Mouse (Mus musculus) heart, embryonic 13.5 days (tissue): ENCODE results near the gene Myom3. TPM values are rescaled to one million over a fixed set of nuclear protein-coding genes. Genes with fewer than 3 reads are reported as not detected.

Source experiments
- ATAC-seq: fragments of 200-750 bp; cut with Nextera tagmentation; 2 replicates; pipeline ENCODE4 v1.8.0; 2017; ENCODE audit warnings: moderate TSS enrichment; ENCODE audit not compliant: insufficient number of reproducible peaks, low FRiP score, low TSS enrichment; ENCODE audit errors: extremely low read depth
- H3K27ac ChIP-seq: fragments of 300-500 bp; sonication (generic); replicated peaks from 2 replicates; pipeline ENCODE4 v1.5.1; 2015; ENCODE audit warnings: moderate library complexity, mild to moderate bottlenecking, inconsistent platforms
- H3K27me3 ChIP-seq: fragments of 300-500 bp; sonication (generic); replicated peaks from 2 replicates; pipeline ENCODE4 v1.6.1; 2015; ENCODE audit warnings: mild to moderate bottlenecking, inconsistent platforms
- H3K36me3 ChIP-seq: fragments of 300-500 bp; sonication (generic); 2 replicates; pipeline ENCODE4 v1.6.1; 2015; ENCODE audit warnings: mild to moderate bottlenecking, inconsistent platforms
- H3K4me1 ChIP-seq: fragments of 300-500 bp; sonication (generic); 2 replicates; pipeline ENCODE4 v1.6.1; 2015; ENCODE audit warnings: inconsistent platforms
- H3K4me2 ChIP-seq: fragments of 300-500 bp; sonication (generic); 2 replicates; pipeline ENCODE4 v1.6.1; 2015; ENCODE audit warnings: inconsistent platforms, mild to moderate bottlenecking, moderate library complexity
- H3K4me3 ChIP-seq: fragments of 300-500 bp; sonication (generic); 2 replicates; pipeline ENCODE4 v1.5.1; 2015; ENCODE audit warnings: moderate library complexity, mild to moderate bottlenecking, inconsistent platforms
- H3K9ac ChIP-seq: fragments of 300-500 bp; sonication (generic); 2 replicates; pipeline ENCODE4 v1.6.1; 2015; ENCODE audit warnings: inconsistent platforms, mild to moderate bottlenecking, moderate library complexity
- H3K9me3 ChIP-seq: fragments of 300-500 bp; sonication (generic); 2 replicates; pipeline ENCODE4 v1.6.1; 2016; ENCODE audit warnings: inconsistent platforms
- WGBS: fragments of 180-500 bp; shearing (Covaris S2); methylation state at CpG from one replicate; pipeline ENCODE4 v1.1.7; 2015; ENCODE audit warnings: mixed read lengths; 5-methylcytosine and 5-hydroxymethylcytosine counted together
- polyA plus RNA-seq: library from polyadenylated mRNA; unstranded; fragments of >200 nt; fragmentation: Nextera tagmentation; extraction: Ambion mirVana; gene quantifications from 2 replicates; pipeline ENCODE4 v1.2.1, GENCODE M21; 2015

The Myom3 gene
- polyA plus RNA-seq, 1 experiment from 2014 or later = 0.23 TPM

- WGBS = 51% methylated on average over 5 of the region's 5 CpGs
- no peaks in the 10 kb centered on the region for H3K36me3 ChIP-seq
- no peak; the same call in 1 of the 2 replicates for ATAC-seq
- H3K4me1 ChIP-seq = peaks cover 12% of the 10 kb centered on the region
- no peak overlapping the region for H3K27ac ChIP-seq
- no peak overlapping the region for H3K4me2 ChIP-seq
- no peak overlapping the region for H3K9ac ChIP-seq
- peaks cover 5% of the 10 kb centered on the region; the same call in 1 of the 2 replicates for H3K9me3 ChIP-seq
- H3K27me3 ChIP-seq = no peaks in the 10 kb centered on the region
- no peak overlapping the region for H3K4me3 ChIP-seq
Measured at GRCm38 (mm10) chr4:135738237-135738636, 21.3 kb upstream of the Myom3 start.

GRCm38 (mm10) chr4:135739148-135739547, 20.4 kb upstream of the Myom3 start:
- Histone ChIP-seq H3K4me3 (no peak overlapping the region), H3K27ac (no peak overlapping the region), H3K36me3 (no peaks in the 10 kb centered on the region), H3K4me1 (peaks cover 12% of the 10 kb centered on the region), H3K9ac (no peak overlapping the region), H3K27me3 (no peaks in the 10 kb centered on the region), H3K9me3 (peaks cover 4% of the 10 kb centered on the region; the same call in 1 of the 2 replicates), H3K4me2 (no peak overlapping the region)
- 57% methylated on average over 7 of the region's 7 CpGs for WGBS
- no peak for ATAC-seq

- Histone ChIP-seq H3K9ac (no peak overlapping the region), H3K27me3 (no peaks in the 10 kb centered on the region), H3K36me3 (no peaks in the 10 kb centered on the region), H3K27ac (no peak overlapping the region), H3K4me3 (no peak overlapping the region), H3K4me2 (no peak overlapping the region), H3K9me3 (no peaks in the 10 kb centered on the region; the same call in 1 of the 2 replicates), H3K4me1 (peaks cover 12% of the 10 kb centered on the region)
- WGBS = 95% methylated on average over 14 of the region's 14 CpGs
- no peak for ATAC-seq
Measured at GRCm38 (mm10) chr4:135739672-135740071, 19.8 kb upstream of the Myom3 start.

GRCm38 (mm10) chr4:135743520-135743919, 16.0 kb upstream of the Myom3 start:
- Histone ChIP-seq H3K36me3 (no peaks in the 10 kb centered on the region), H3K27me3 (peaks cover 6% of the 10 kb centered on the region; the same call in 1 of the 2 replicates), H3K9me3 (no peaks in the 10 kb centered on the region), H3K27ac (no peak overlapping the region), H3K4me1 (peaks cover 7% of the 10 kb centered on the region), H3K4me2 (no peak overlapping the region), H3K4me3 (no peak overlapping the region), H3K9ac (no peak overlapping the region)
- 33% methylated on average over 6 of the region's 6 CpGs for WGBS
- no peak for ATAC-seq

GRCm38 (mm10) chr4:135744726-135745448, 14.6 kb upstream of the Myom3 start:
- Histone ChIP-seq H3K9ac (no peak overlapping the region), H3K9me3 (no peaks in the 10 kb centered on the region), H3K4me3 (no peak overlapping the region), H3K36me3 (no peaks in the 10 kb centered on the region), H3K4me1 (no peaks in the 10 kb centered on the region), H3K4me2 (no peak overlapping the region), H3K27ac (no peak overlapping the region), H3K27me3 (peaks cover 6% of the 10 kb centered on the region; the same call in 1 of the 2 replicates)
- no peak for ATAC-seq
- 57% methylated on average over 16 of the region's 16 CpGs for WGBS

- H3K4me2 ChIP-seq = no peak overlapping the region
- no peak for ATAC-seq
- WGBS = 68% methylated on average over 10 of the region's 10 CpGs
- no peaks in the 10 kb centered on the region for H3K4me1 ChIP-seq
- no peak overlapping the region for H3K27ac ChIP-seq
- H3K27me3 ChIP-seq = peaks cover 6% of the 10 kb centered on the region; the same call in 1 of the 2 replicates
- H3K9ac ChIP-seq = no peak overlapping the region
- no peak overlapping the region for H3K4me3 ChIP-seq
- H3K36me3 ChIP-seq = no peaks in the 10 kb centered on the region
- H3K9me3 ChIP-seq = no peaks in the 10 kb centered on the region
Measured at GRCm38 (mm10) chr4:135745613-135746012, 13.9 kb upstream of the Myom3 start.

GRCm38 (mm10) chr4:135750896-135751295, 8.6 kb upstream of the Myom3 start:
- no peak overlapping the region for H3K27ac ChIP-seq
- no peak overlapping the region for H3K9ac ChIP-seq
- H3K9me3 ChIP-seq = peaks cover 13% of the 10 kb centered on the region
- H3K36me3 ChIP-seq = no peaks in the 10 kb centered on the region
- no peak for ATAC-seq
- H3K4me3 ChIP-seq = no peak overlapping the region
- 72% methylated on average over 8 of the region's 8 CpGs for WGBS
- no peak overlapping the region for H3K4me2 ChIP-seq
- no peaks in the 10 kb centered on the region for H3K4me1 ChIP-seq
- no peaks in the 10 kb centered on the region for H3K27me3 ChIP-seq

- no peak for ATAC-seq
- H3K36me3 ChIP-seq = no peaks in the 10 kb centered on the region
- H3K27ac ChIP-seq = no peak overlapping the region
- peaks cover 13% of the 10 kb centered on the region for H3K9me3 ChIP-seq
- H3K27me3 ChIP-seq = no peaks in the 10 kb centered on the region
- WGBS = 65% methylated on average over 7 of the region's 7 CpGs
- no peaks in the 10 kb centered on the region for H3K4me1 ChIP-seq
- no peak overlapping the region for H3K4me2 ChIP-seq
- H3K4me3 ChIP-seq = no peak overlapping the region
- no peak overlapping the region for H3K9ac ChIP-seq
Measured at GRCm38 (mm10) chr4:135752106-135752778, 7.3 kb upstream of the Myom3 start.

- no peak overlapping the region for H3K9ac ChIP-seq
- H3K4me3 ChIP-seq = no peak overlapping the region
- H3K27ac ChIP-seq = no peak overlapping the region
- H3K4me1 ChIP-seq = no peaks in the 10 kb centered on the region
- WGBS = 75% methylated on average over 8 of the region's 8 CpGs
- ATAC-seq = no peak
- H3K4me2 ChIP-seq = no peak overlapping the region
- H3K36me3 ChIP-seq = no peaks in the 10 kb centered on the region
- peaks cover 13% of the 10 kb centered on the region for H3K9me3 ChIP-seq
- H3K27me3 ChIP-seq = no peaks in the 10 kb centered on the region
Measured at GRCm38 (mm10) chr4:135752779-135753164, 6.7 kb upstream of the Myom3 start.

- WGBS = 34% methylated on average over 4 of the region's 4 CpGs
- Histone ChIP-seq H3K4me3 (no peak overlapping the region), H3K9me3 (peaks cover 13% of the 10 kb centered on the region), H3K4me2 (no peak overlapping the region), H3K27ac (no peak overlapping the region), H3K36me3 (no peaks in the 10 kb centered on the region), H3K27me3 (0 out of 2 replicates have a peak, but pooled peaks cover 9% of the 10 kb centered on the region), H3K9ac (no peak overlapping the region), H3K4me1 (peaks cover 21% of the 10 kb centered on the region)
- ATAC-seq = no peak
Measured at GRCm38 (mm10) chr4:135758331-135758730, 1.2 kb upstream of the Myom3 start.

GRCm38 (mm10) chr4:135758825-135759224, 690 bp upstream of the Myom3 start:
- WGBS = 46% methylated on average over 6 of the region's 6 CpGs
- 0 out of 2 replicates have a peak, but pooled peaks cover 14% of the 10 kb centered on the region for H3K27me3 ChIP-seq
- peaks cover 21% of the 10 kb centered on the region for H3K4me1 ChIP-seq
- peaks cover 9% of the 10 kb centered on the region for H3K9me3 ChIP-seq
- ATAC-seq = no peak
- H3K9ac ChIP-seq = no peak overlapping the region
- no peak overlapping the region for H3K27ac ChIP-seq
- H3K36me3 ChIP-seq = no peaks in the 10 kb centered on the region
- H3K4me2 ChIP-seq = no peak overlapping the region
- no peak overlapping the region for H3K4me3 ChIP-seq
